Mouse (Mus musculus) spleen, adult 2 months (tissue): Measurements from ENCODE around the gene Nrf1. TPM values are rescaled to one million over a fixed set of nuclear protein-coding genes. Genes with fewer than 3 reads are reported as not detected.

Experiments used
- DNase-seq, 2 experiments: peaks; one replicate each; pipeline versions ENCODE4 v3.0.0 to v3.0.0-alpha.2; 2012 to 2021; ENCODE audit warnings: low spot score in 2 of 2, low read depth in 1 of 2
- H3K27ac ChIP-seq: fragments of 200-500 bp; 2 replicates; pipeline ENCODE4 v1.5.1; 2012; ENCODE audit warnings: low read length, inconsistent platforms; ENCODE audit not compliant: insufficient read depth
- H3K27me3 ChIP-seq: fragments of 200-500 bp; 2 replicates; pipeline ENCODE4 v1.6.1; 2012; ENCODE audit warnings: mild to moderate bottlenecking, moderate library complexity, low read length, inconsistent platforms; ENCODE audit not compliant: control insufficient read depth, insufficient read depth
- H3K36me3 ChIP-seq: fragments of 200-500 bp; 2 replicates; pipeline ENCODE4 v1.6.1; 2012; ENCODE audit warnings: mild to moderate bottlenecking, low read length, inconsistent platforms; ENCODE audit not compliant: control insufficient read depth, insufficient read depth
- H3K4me1 ChIP-seq: fragments of 200-500 bp; 2 replicates; pipeline ENCODE4 v1.6.1; 2011; ENCODE audit warnings: inconsistent platforms; ENCODE audit not compliant: control insufficient read depth, insufficient read depth, insufficient read length
- H3K4me3 ChIP-seq: fragments of 200-500 bp; 2 replicates; pipeline ENCODE4 v1.5.1; 2011; ENCODE audit warnings: mild to moderate bottlenecking, inconsistent platforms; ENCODE audit not compliant: insufficient read depth, insufficient read length; ENCODE audit errors: extremely low read depth
- CTCF ChIP-seq: fragments of 200-500 bp; IDR thresholded peaks from 2 replicates; pipeline ENCODE4 v1.5.1; 2011; ENCODE audit warnings: mild to moderate bottlenecking, inconsistent platforms; ENCODE audit not compliant: insufficient read depth, insufficient read length, insufficient replicate concordance; ENCODE audit errors: extremely low read depth
- POLR2A ChIP-seq: fragments of 200-500 bp; IDR thresholded peaks from 2 replicates; pipeline ENCODE4 v1.6.1; 2011; ENCODE audit warnings: low read depth, low read length, inconsistent platforms
- WGBS: fragments of 180-500 bp; shearing (Covaris S2); methylation state at CpG from one replicate; pipeline ENCODE4 v1.1.7; 2018; 5-methylcytosine and 5-hydroxymethylcytosine counted together
- polyA plus RNA-seq: library from polyadenylated mRNA; depleted of rRNA; stranded (reverse); fragments of >200 nt; gene quantifications from 2 replicates; pipeline ENCODE4 v1.2.3, GENCODE M21; 2012

The Nrf1 gene
- polyA plus RNA-seq, 1 experiment, result 32.9 TPM

- H3K27ac ChIP-seq, result no peak overlapping the region
- peaks cover 53% of the 10 kb centered on the region for H3K27me3 ChIP-seq
- H3K36me3 ChIP-seq, result no peaks in the 10 kb centered on the region
- DNase-seq, result peak in 1 of 2 experiments; percentile 17
- H3K4me3 ChIP-seq, result peak overlapping the region; percentile 51
- WGBS, result 3% methylated on average over 80 of the region's 80 CpGs
- H3K4me1 ChIP-seq, result peaks cover 25% of the 10 kb centered on the region
- TF ChIP-seq POLR2A, result no peak
- no peak for TF ChIP-seq CTCF
Observed at GRCm38 (mm10) chr6:30173551-30174460, 126.0 kb downstream of the Nrf1 start.

GRCm38 (mm10) chr6:30174461-30175224 is 126.9 kb downstream of the Nrf1 start:
- 2% methylated on average over 31 of the region's 33 CpGs for WGBS
- TF ChIP-seq POLR2A, result no peak
- no peak for TF ChIP-seq CTCF

DNA sequence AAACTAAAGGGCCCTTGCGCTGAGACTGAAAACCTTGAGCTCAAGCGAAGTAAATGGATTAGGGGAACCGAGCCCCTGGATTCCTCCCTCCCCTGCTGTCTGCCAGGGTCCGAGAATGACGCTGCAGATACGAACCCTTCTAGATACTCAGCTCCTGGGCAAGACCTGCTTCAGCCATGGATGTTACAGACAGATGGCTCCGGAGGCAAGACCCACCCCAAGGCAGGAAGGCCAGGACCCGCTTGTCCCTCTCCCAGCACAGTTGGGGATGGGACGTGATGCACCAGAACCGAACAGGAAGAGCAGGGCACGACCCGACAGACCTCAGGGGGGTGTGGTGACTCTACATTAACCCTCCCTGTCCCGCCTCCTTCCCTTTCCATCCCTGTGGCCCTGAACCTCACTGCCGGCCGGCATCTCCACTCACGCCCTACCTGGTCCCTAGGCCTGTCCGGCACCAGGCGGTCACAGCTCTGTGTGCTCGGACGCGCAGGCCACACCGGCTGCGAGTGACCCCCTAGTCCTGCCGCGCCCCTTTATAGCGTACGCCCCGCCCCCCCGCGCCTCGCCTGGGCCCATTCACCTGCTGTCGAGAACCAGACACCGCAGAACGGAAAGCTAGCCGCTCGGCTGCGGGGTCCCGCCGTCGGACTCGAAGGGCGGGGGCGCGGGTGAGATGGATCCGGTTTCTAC is 127.6 kb downstream of the Nrf1 start:
- H3K4me1 ChIP-seq, result peaks cover 25% of the 10 kb centered on the region
- 2% methylated on average over 44 of the region's 45 CpGs for WGBS
- no peak for DNase-seq
- peaks cover 62% of the 10 kb centered on the region for H3K27me3 ChIP-seq
- peak overlapping the region; percentile 20; the same call in 1 of the 2 replicates for H3K4me3 ChIP-seq
- H3K27ac ChIP-seq, result no peak overlapping the region
- TF ChIP-seq CTCF (no peak), POLR2A (no peak)
- no peaks in the 10 kb centered on the region for H3K36me3 ChIP-seq

More at GRCm38 (mm10) chr6:30174461-30175224, 126.9 kb downstream of the Nrf1 start:
- no peak for DNase-seq
- peak overlapping the region; percentile 51 for H3K4me3 ChIP-seq
- no peak overlapping the region for H3K27ac ChIP-seq
- no peaks in the 10 kb centered on the region for H3K36me3 ChIP-seq
- H3K27me3 ChIP-seq, result peaks cover 59% of the 10 kb centered on the region
- peaks cover 25% of the 10 kb centered on the region for H3K4me1 ChIP-seq

DNA sequence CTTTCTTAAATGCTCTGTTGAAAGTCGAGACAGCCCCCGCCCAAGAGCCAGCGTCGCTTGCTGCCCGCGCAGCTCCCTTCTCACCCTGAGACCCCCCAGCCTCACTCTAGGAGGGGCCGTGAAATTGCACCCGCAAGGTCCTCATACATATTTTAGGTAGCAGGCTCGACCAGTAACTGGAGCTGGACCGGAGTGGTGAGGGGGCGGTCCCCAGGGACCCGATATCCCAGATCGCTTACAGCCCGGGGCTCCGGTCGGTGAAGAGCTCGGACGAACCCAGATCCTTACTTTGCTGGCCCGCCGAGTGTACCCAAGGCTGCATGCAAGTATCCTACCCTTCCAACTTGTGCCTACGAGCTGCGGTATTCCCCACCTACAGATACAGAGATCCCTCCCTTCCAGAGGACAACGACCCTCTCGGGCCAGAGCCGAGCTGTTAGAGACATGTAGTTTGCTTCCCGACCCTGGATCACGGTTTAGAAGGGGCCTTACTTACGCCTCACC is 128.2 kb downstream of the Nrf1 start:
- H3K4me1 ChIP-seq, result peaks cover 25% of the 10 kb centered on the region
- no peaks in the 10 kb centered on the region for H3K36me3 ChIP-seq
- no peak overlapping the region; the same call in 1 of the 2 replicates for H3K4me3 ChIP-seq
- H3K27ac ChIP-seq, result no peak overlapping the region
- DNase-seq, result no peak
- 7% methylated on average over 28 of the region's 28 CpGs for WGBS
- TF ChIP-seq POLR2A (no peak), CTCF (no peak)
- H3K27me3 ChIP-seq, result peaks cover 62% of the 10 kb centered on the region

DNA sequence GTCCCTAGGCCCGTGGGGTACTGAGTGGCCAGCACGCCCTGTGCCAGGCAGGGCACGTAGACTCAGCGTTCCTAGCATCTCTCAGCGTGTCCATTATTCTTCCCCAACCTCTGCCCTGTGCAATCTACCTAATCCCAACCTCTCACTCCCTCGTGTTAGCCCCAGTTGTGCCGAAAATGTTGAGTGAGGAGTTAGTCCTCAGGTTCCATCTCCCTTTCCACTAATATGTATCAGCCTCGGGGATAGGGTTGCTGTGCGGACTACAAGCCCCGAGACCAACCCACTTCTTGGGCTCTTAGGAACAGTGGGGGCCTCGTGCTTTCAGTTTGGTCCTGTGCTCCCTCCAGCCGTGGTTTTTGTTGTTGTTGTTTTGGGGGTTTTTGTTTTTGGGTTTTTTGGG is 128.7 kb downstream of the Nrf1 start:
- H3K36me3 ChIP-seq, result no peaks in the 10 kb centered on the region
- no peak for DNase-seq
- H3K27me3 ChIP-seq, result peaks cover 60% of the 10 kb centered on the region

DNA sequence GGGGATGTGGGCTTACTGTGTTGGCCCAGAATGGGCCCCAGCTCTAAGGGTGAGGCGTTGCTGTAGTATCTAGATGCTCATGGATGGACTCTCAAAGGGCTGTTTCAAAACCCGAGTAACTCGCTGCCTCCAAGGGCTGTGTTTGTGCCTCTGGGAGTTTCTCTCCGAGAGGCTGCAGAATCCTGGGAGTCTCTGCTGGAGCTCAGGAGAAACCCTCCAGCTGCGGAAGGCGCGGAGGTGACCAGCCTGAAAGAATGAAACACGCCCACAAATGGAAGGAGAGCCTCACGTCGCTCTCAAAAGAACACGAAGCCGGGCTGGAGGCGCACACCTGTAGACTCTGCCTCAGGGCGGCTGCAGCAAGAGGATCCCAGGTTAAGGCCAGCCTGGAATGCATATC is 129.5 kb downstream of the Nrf1 start:
- TF ChIP-seq POLR2A, result no peak
- TF ChIP-seq CTCF, result no peak
- Histone ChIP-seq H3K4me1 (peaks cover 25% of the 10 kb centered on the region), H3K4me3 (no peak overlapping the region), H3K36me3 (no peaks in the 10 kb centered on the region), H3K27me3 (peaks cover 55% of the 10 kb centered on the region), H3K27ac (no peak overlapping the region)
- WGBS, result 13% methylated on average over 14 of the region's 14 CpGs
- no peak for DNase-seq

More for the DNA sequence above, 128.7 kb downstream of the Nrf1 start:
- Histone ChIP-seq H3K27ac (no peak overlapping the region), H3K4me1 (peaks cover 25% of the 10 kb centered on the region), H3K4me3 (no peak overlapping the region)
- no peak for TF ChIP-seq POLR2A
- no peak for TF ChIP-seq CTCF
- WGBS, result 11% methylated on average over 12 of the region's 12 CpGs
